Mouse (Mus musculus): Measurements from ENCODE around the gene Entpd3. TPM values are rescaled to one million over a fixed set of nuclear protein-coding genes. Genes with fewer than 3 reads are reported as not detected.

Entpd3 gene
- polyA plus RNA-seq (2016; fragmentation: Nextera tagmentation; extraction: Ambion mirVana) = 0.25 and 0.43 TPM in 2 replicates

DNA sequence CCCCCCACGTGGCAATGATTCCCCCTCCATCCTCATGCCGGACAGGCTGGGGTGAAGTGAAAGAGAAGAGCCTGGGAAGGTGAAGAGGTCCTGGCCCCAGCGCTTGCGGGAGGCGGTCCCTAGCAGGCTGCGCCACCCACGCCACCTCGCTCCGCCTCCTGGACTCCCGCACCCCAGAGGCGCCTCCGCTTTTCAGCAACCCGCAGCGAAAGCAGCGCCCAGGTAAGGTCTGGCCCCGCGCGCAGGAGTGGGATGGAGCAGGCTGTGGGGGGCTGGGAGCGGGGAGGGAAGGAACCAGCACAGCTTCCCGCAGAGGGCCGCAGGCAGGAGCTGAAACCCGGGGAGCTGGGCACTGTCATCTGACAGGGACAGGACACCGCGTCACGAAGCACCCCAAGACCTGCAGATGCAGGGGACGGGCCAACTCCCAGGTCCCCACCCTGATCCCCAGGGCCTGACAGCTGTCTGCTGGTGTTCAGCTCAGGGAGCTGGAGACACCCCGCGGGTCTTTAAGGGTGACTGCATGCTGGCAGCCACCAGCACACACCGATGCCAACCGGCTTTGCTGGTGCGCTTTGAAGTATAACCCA lies at the start of gene Entpd3:
Gene Entpd3, plus strand, starts transcription at position 157 of the 590 bp plus-strand sequence.
- Histone ChIP-seq H3K9me3 (no peaks in the 10 kb centered on the region), H3K4me1 (peaks cover 12% of the 10 kb centered on the region), H3K36me3 (no peaks in the 10 kb centered on the region), H3K4me2 (replicated peaks) (peak within 1 kb of the TSS; percentile 71), H3K9ac (replicated peaks) (peak within 1 kb of the TSS; percentile 57), H3K27ac (replicated peaks) (no peak within 1 kb of the TSS), H3K4me3 (peak within 1 kb of the TSS; percentile 43), H3K27me3 (peaks cover 42% of the 10 kb centered on the region)
- ATAC-seq (ENCODE audit: low FRiP score, low read depth) = no peak
- WGBS = 1% methylated on average over 31 of the region's 31 CpGs

DNA sequence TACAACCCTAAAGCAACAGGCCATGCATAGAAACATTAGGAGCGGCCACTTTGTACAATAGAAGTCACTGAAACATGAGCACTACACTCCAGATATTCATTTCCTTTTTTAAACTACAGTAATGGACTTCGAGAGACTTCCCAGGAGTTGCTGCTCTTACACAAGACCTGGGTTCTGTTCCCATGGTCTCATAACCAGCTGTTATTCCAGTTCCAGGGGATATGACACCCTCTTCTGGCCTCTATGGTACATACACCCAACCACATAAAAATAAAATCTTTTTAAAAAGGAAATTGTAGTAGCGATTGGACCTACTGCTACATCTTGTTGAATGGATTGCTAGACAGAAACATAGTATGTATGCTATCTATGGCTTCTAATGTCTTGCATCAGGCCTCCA lies 48.1 kb upstream of the Entpd3 start:
- H3K4me3 ChIP-seq = peak overlapping the region; percentile 100; the same call in 1 of the 2 replicates

DNA sequence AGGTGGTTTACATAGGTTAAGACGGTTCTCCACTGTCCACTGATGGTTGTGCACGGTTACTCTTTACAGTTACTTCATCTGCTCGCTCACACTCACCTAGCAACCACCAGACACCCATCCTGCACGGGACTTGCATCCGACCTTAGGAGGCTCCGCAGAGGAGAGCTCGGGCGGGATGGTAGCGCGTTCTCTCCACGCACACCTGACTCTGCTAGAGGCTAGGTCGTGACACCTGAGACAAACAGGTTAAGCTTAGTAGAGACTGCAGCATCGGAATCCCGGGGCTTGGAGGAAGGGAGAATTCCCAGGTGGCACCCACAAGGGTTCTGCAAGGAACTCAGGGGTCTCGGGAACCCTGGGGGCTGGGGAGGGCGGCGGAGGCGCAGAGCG lies 47.6 kb upstream of the Entpd3 start, which contains the start of gene Eif1b:
Gene Eif1b, plus strand, starts transcription at position 223 of the 390 bp plus-strand sequence.
- peaks cover 16% of the 10 kb centered on the region for H3K4me1 ChIP-seq
- no peaks in the 10 kb centered on the region for H3K9me3 ChIP-seq
- peak within 1 kb of the TSS; percentile 100 for H3K4me3 ChIP-seq
- peak; percentile 4; the same call in 1 of the 2 replicates for ATAC-seq (ENCODE audit: low FRiP score, low read depth)
- H3K9ac ChIP-seq (replicated peaks) = peak within 1 kb of the TSS; percentile 99
- peak within 1 kb of the TSS; percentile 89 for H3K4me2 ChIP-seq (replicated peaks)
- peaks cover 24% of the 10 kb centered on the region for H3K36me3 ChIP-seq
- no peaks in the 10 kb centered on the region for H3K27me3 ChIP-seq
- H3K27ac ChIP-seq (replicated peaks) = peak within 1 kb of the TSS; percentile 92
- WGBS = 2% methylated on average over 19 of the region's 19 CpGs

More for the DNA sequence above, 48.1 kb upstream of the Entpd3 start:
- Histone ChIP-seq H3K27me3 (no peaks in the 10 kb centered on the region), H3K9ac (replicated peaks) (no peak overlapping the region), H3K27ac (replicated peaks) (no peak overlapping the region), H3K36me3 (peaks cover 24% of the 10 kb centered on the region), H3K4me2 (replicated peaks) (peak overlapping the region; percentile 89; the same call in 1 of the 2 replicates), H3K4me1 (peaks cover 16% of the 10 kb centered on the region), H3K9me3 (no peaks in the 10 kb centered on the region)
- ATAC-seq (ENCODE audit: low FRiP score, low read depth) = no peak
- WGBS = 86% methylated on average over 3 of the region's 3 CpGs

- peak overlapping the region; percentile 89 for H3K4me2 ChIP-seq (replicated peaks)
- peak overlapping the region; percentile 99 for H3K9ac ChIP-seq (replicated peaks)
- peak overlapping the region; percentile 92 for H3K27ac ChIP-seq (replicated peaks)
- no peaks in the 10 kb centered on the region for H3K9me3 ChIP-seq
- under 1% methylated on average over 86 of the region's 97 CpGs for WGBS
- peaks cover 24% of the 10 kb centered on the region for H3K36me3 ChIP-seq
- ATAC-seq (ENCODE audit: low FRiP score, low read depth) = peak; percentile 86
- H3K4me1 ChIP-seq = peaks cover 16% of the 10 kb centered on the region
- peak overlapping the region; percentile 100 for H3K4me3 ChIP-seq
- no peaks in the 10 kb centered on the region for H3K27me3 ChIP-seq
These were observed 46.9 kb upstream of the Entpd3 start for GRCm38 (mm10) chr9:120492400-120493351.

- peaks cover 24% of the 10 kb centered on the region for H3K36me3 ChIP-seq
- peaks cover 16% of the 10 kb centered on the region for H3K4me1 ChIP-seq
- no peak overlapping the region for H3K27ac ChIP-seq (replicated peaks)
- H3K9ac ChIP-seq (replicated peaks) = peak overlapping the region; percentile 99
- H3K27me3 ChIP-seq = no peaks in the 10 kb centered on the region
- no peak for ATAC-seq (ENCODE audit: low FRiP score, low read depth)
- 83% methylated on average over 12 of the region's 12 CpGs for WGBS
- no peaks in the 10 kb centered on the region for H3K9me3 ChIP-seq
- peak overlapping the region; percentile 100 for H3K4me3 ChIP-seq
- peak overlapping the region; percentile 89 for H3K4me2 ChIP-seq (replicated peaks)
These were observed 45.8 kb upstream of the Entpd3 start for GRCm38 (mm10) chr9:120493781-120494180.

DNA sequence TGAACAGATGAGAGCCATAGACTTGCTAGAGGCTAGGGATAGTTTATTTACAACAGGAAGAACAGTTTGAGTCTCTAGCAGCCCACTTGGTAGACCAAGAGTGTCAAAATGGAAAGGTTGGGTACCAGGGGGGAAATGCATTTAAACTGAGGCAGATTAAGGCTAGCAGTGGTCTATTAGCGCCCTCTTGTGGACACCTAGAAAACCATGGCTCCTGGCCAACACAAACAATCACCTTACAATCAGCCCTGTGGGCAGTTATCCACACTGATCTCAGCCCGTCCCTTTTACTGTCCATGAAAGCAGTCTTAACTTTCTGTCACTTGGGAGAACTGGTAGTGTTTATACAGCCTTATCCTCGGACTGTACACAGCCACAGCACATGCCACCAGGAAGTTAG lies 42.9 kb upstream of the Entpd3 start:
- WGBS = 12% methylated on average over 3 of the region's 3 CpGs
- Histone ChIP-seq H3K9ac (replicated peaks) (no peak overlapping the region), H3K4me3 (no peak overlapping the region), H3K4me1 (peaks cover 16% of the 10 kb centered on the region), H3K9me3 (no peaks in the 10 kb centered on the region), H3K27ac (replicated peaks) (no peak overlapping the region), H3K36me3 (peaks cover 24% of the 10 kb centered on the region), H3K4me2 (replicated peaks) (no peak overlapping the region), H3K27me3 (no peaks in the 10 kb centered on the region)
- no peak; the same call in 1 of the 2 replicates for ATAC-seq (ENCODE audit: low FRiP score, low read depth)

- H3K9me3 ChIP-seq = no peaks in the 10 kb centered on the region
- H3K27me3 ChIP-seq = no peaks in the 10 kb centered on the region
- H3K36me3 ChIP-seq = peaks cover 24% of the 10 kb centered on the region
- WGBS = 90% methylated on average over 5 of the region's 5 CpGs
- H3K27ac ChIP-seq (replicated peaks) = no peak overlapping the region
- no peak overlapping the region for H3K9ac ChIP-seq (replicated peaks)
- no peak overlapping the region for H3K4me2 ChIP-seq (replicated peaks)
- no peak for ATAC-seq (ENCODE audit: low FRiP score, low read depth)
- H3K4me1 ChIP-seq = peaks cover 16% of the 10 kb centered on the region
- H3K4me3 ChIP-seq = no peak overlapping the region
These were observed 41.6 kb upstream of the Entpd3 start for GRCm38 (mm10) chr9:120497983-120498382.

DNA sequence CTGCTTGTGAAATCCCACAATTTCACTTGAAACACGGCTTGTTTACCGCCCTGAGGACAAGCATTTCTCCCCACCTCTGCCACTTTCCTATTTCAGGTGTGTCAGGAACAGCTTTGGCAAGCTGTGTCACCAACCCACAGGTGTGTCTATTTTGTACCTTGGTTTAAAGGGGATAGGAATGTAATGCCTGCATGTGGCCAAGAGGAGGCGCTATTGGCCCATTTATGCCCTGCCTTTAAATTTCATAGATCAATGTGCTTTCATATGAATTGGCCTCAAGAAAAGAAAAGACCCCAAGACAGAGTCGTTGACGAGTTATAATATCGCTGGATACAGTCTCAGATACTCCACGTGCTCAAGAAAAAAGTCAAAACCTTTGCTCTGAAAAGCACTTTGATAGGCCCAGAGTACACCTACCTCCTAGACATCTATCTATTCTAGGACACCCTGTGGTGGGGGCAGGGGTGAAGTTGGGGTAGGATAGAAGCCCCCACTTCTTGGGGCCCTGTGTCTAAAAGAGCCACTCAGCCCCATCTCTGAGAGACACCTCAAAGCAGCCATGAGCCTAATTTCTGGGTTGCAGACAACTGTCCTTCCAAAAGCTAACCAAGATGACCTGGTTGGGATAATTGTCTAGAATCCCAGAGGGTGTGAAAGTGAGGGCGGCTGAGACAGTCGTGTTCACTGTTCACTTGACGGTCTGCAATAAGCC lies 38.3 kb upstream of the Entpd3 start:
- H3K9ac ChIP-seq (replicated peaks) = no peak overlapping the region
- H3K4me3 ChIP-seq = no peak overlapping the region
- H3K9me3 ChIP-seq = peaks cover 2% of the 10 kb centered on the region; the same call in 1 of the 2 replicates
- H3K27me3 ChIP-seq = no peaks in the 10 kb centered on the region
- H3K4me1 ChIP-seq = no peaks in the 10 kb centered on the region
- no peak overlapping the region for H3K4me2 ChIP-seq (replicated peaks)
- 39% methylated on average over 10 of the region's 10 CpGs for WGBS
- H3K27ac ChIP-seq (replicated peaks) = no peak overlapping the region
- no peaks in the 10 kb centered on the region for H3K36me3 ChIP-seq
- peak; percentile 49; the same call in 1 of the 2 replicates for ATAC-seq (ENCODE audit: low FRiP score, low read depth)

- no peak overlapping the region for H3K4me3 ChIP-seq
- ATAC-seq (ENCODE audit: low FRiP score, low read depth) = peak; percentile 44
- peaks cover 9% of the 10 kb centered on the region for H3K9me3 ChIP-seq
- no peak overlapping the region for H3K9ac ChIP-seq (replicated peaks)
- 6% methylated on average over 8 of the region's 8 CpGs for WGBS
- H3K4me1 ChIP-seq = no peaks in the 10 kb centered on the region
- no peaks in the 10 kb centered on the region for H3K27me3 ChIP-seq
- no peak overlapping the region for H3K4me2 ChIP-seq (replicated peaks)
- H3K36me3 ChIP-seq = no peaks in the 10 kb centered on the region
- no peak overlapping the region for H3K27ac ChIP-seq (replicated peaks)
These were observed 37.6 kb upstream of the Entpd3 start for GRCm38 (mm10) chr9:120502013-120502412.

- H3K9me3 ChIP-seq = peaks cover 12% of the 10 kb centered on the region
- no peak overlapping the region for H3K9ac ChIP-seq (replicated peaks)
- no peak overlapping the region for H3K4me2 ChIP-seq (replicated peaks)
- H3K4me1 ChIP-seq = no peaks in the 10 kb centered on the region
- H3K27me3 ChIP-seq = no peaks in the 10 kb centered on the region
- WGBS = 78% methylated on average over 2 of the region's 2 CpGs
- H3K4me3 ChIP-seq = no peak overlapping the region
- no peaks in the 10 kb centered on the region for H3K36me3 ChIP-seq
- no peak for ATAC-seq (ENCODE audit: low FRiP score, low read depth)
- no peak overlapping the region for H3K27ac ChIP-seq (replicated peaks)
These were observed 35.2 kb upstream of the Entpd3 start for GRCm38 (mm10) chr9:120504423-120504822.

DNA sequence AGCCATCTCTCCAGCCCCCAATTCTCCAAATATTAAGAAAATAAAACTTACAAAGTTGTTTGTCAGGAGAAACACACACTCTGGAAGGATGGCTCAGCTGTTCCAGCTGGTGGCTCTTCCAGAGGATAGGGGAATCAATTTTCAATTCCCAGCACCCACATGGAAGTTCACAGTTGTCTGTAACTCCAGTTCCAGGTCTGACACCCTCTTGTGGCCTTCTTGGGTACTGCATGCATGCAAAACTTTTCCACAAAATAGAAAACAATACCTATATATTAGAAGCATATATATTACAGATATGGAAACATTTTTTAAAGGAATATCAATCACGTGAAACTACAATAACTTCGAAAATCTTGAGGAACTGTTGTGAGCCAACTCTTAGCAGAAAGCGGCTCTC lies 27.8 kb upstream of the Entpd3 start:
- WGBS = 74% methylated on average over 3 of the region's 3 CpGs

More for the DNA sequence above, 27.8 kb upstream of the Entpd3 start:
- Histone ChIP-seq H3K9ac (replicated peaks) (no peak overlapping the region), H3K27me3 (no peaks in the 10 kb centered on the region; the same call in 1 of the 2 replicates), H3K4me2 (replicated peaks) (no peak overlapping the region), H3K36me3 (no peaks in the 10 kb centered on the region), H3K27ac (replicated peaks) (no peak overlapping the region), H3K9me3 (peaks cover 6% of the 10 kb centered on the region), H3K4me1 (no peaks in the 10 kb centered on the region), H3K4me3 (no peak overlapping the region)
- no peak for ATAC-seq (ENCODE audit: low FRiP score, low read depth)

Data from midbrain, embryonic 12.5 days (tissue).